Mouse (Mus musculus) right cerebral cortex, postnatal 14 days (tissue): Measurements from ENCODE around the gene Vmn1r31.

Experiments
- DNase-seq: peaks from one replicate; pipeline ENCODE4 v3.0.0; 2022

Gene Vmn1r31

DNA sequence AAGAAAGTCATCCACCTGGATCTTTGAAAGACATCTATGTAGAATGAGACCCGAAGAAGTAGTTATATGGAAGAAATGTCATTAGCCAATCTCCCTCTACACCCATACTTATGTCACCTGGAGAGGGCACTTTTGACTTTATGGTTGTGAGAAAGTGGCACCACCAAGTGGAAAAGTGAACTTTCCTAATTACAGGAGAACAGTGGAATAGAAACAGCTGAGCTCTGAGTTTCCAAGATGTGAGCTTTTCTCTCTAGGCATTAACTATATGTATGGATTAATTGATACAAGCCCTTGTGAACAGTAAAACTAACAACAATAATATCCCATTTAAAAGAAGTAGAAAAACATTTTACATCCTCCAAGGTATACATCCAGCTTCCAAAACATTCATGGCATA is at the start of gene Vmn1r31:
Gene Vmn1r31 (minus strand): TSS at position 101 of the 400 bp plus-strand sequence.
- DNase-seq: no peak

GRCm38 (mm10) chr6:58443285-58443684 is 31.8 kb downstream of the Vmn1r31 start, which contains the start of gene Vmn1r30:
Vmn1r30 (minus strand) TSS chr6:58443385.
- DNase-seq: no peak
